Mouse (Mus musculus): ENCODE data around the gene Oser1. TPM values are rescaled to one million over a fixed set of nuclear protein-coding genes. Genes with fewer than 3 reads are reported as not detected.

The Oser1 gene
- polyA plus RNA-seq, 1 experiment from 2014 or later = 83.6 TPM

GRCm38 (mm10) chr2:163399222-163399621 lies 25.3 kb downstream of the Oser1 start:
- Histone ChIP-seq H3K4me2 (ENCODE audit: low read length) (no peak overlapping the region), H3K9ac (ENCODE audit: low read length) (no peak overlapping the region), H3K9me3 (replicated peaks; ENCODE audit: control insufficient read depth, low read length) (no peaks in the 10 kb centered on the region), H3K4me1 (ENCODE audit: control insufficient read depth, insufficient read depth, low read length) (no peaks in the 10 kb centered on the region), H3K36me3 (ENCODE audit: control insufficient read depth, insufficient read depth, low read length) (no peaks in the 10 kb centered on the region), H3K4me3 (ENCODE audit: low read depth, low read length) (no peak overlapping the region), H3K27ac (ENCODE audit: low read depth, low read length) (no peak overlapping the region), H3K27me3 (replicated peaks; ENCODE audit: control insufficient read depth, insufficient read depth, low read length) (no peaks in the 10 kb centered on the region)
- ATAC-seq (no peak), DNase-seq (ENCODE audit: low spot score) (no peak)
- 75% methylated on average over 8 of the region's 8 CpGs for WGBS

- Histone ChIP-seq H3K9ac (ENCODE audit: low read length) (no peak overlapping the region), H3K4me2 (ENCODE audit: low read length) (no peak overlapping the region), H3K9me3 (replicated peaks; ENCODE audit: control insufficient read depth, low read length) (no peaks in the 10 kb centered on the region), H3K27me3 (replicated peaks; ENCODE audit: control insufficient read depth, insufficient read depth, low read length) (no peaks in the 10 kb centered on the region), H3K36me3 (ENCODE audit: control insufficient read depth, insufficient read depth, low read length) (no peaks in the 10 kb centered on the region), H3K4me3 (ENCODE audit: low read depth, low read length) (no peak overlapping the region), H3K27ac (ENCODE audit: low read depth, low read length) (no peak overlapping the region), H3K4me1 (ENCODE audit: control insufficient read depth, insufficient read depth, low read length) (no peaks in the 10 kb centered on the region)
- DNase-seq (ENCODE audit: low spot score) (no peak), ATAC-seq (no peak)
- WGBS = 87% methylated on average over 4 of the region's 4 CpGs
Measured at GRCm38 (mm10) chr2:163398770-163399169, 25.7 kb downstream of the Oser1 start.

GRCm38 (mm10) chr2:163397905-163398304 lies 26.6 kb downstream of the Oser1 start, which contains the start of gene Jph2:
Jph2 (minus strand) TSS chr2:163397993.
- H3K4me3 ChIP-seq (ENCODE audit: low read depth, low read length) = no peak within 1 kb of the TSS
- H3K4me2 ChIP-seq (ENCODE audit: low read length) = no peak within 1 kb of the TSS
- no peak within 1 kb of the TSS for H3K27ac ChIP-seq (ENCODE audit: low read depth, low read length)
- H3K36me3 ChIP-seq (ENCODE audit: control insufficient read depth, insufficient read depth, low read length) = no peaks in the 10 kb centered on the region
- H3K9ac ChIP-seq (ENCODE audit: low read length) = no peak within 1 kb of the TSS
- H3K9me3 ChIP-seq (replicated peaks; ENCODE audit: control insufficient read depth, low read length) = no peaks in the 10 kb centered on the region
- DNase-seq (ENCODE audit: low spot score) (no peak), ATAC-seq (no peak)
- no peaks in the 10 kb centered on the region for H3K27me3 ChIP-seq (replicated peaks; ENCODE audit: control insufficient read depth, insufficient read depth, low read length)
- 15% methylated on average over 10 of the region's 10 CpGs for WGBS
- no peaks in the 10 kb centered on the region for H3K4me1 ChIP-seq (ENCODE audit: control insufficient read depth, insufficient read depth, low read length)

GRCm38 (mm10) chr2:163397071-163397470 lies 27.4 kb downstream of the Oser1 start:
- H3K27me3 ChIP-seq (replicated peaks; ENCODE audit: control insufficient read depth, insufficient read depth, low read length) = no peaks in the 10 kb centered on the region
- ATAC-seq (no peak), DNase-seq (ENCODE audit: low spot score) (no peak)
- H3K36me3 ChIP-seq (ENCODE audit: control insufficient read depth, insufficient read depth, low read length) = no peaks in the 10 kb centered on the region
- no peaks in the 10 kb centered on the region for H3K9me3 ChIP-seq (replicated peaks; ENCODE audit: control insufficient read depth, low read length)
- H3K4me3 ChIP-seq (ENCODE audit: low read depth, low read length) = no peak overlapping the region
- no peaks in the 10 kb centered on the region for H3K4me1 ChIP-seq (ENCODE audit: control insufficient read depth, insufficient read depth, low read length)
- WGBS = 93% methylated on average over 19 of the region's 19 CpGs
- H3K4me2 ChIP-seq (ENCODE audit: low read length) = no peak overlapping the region
- no peak overlapping the region for H3K27ac ChIP-seq (ENCODE audit: low read depth, low read length)
- H3K9ac ChIP-seq (ENCODE audit: low read length) = no peak overlapping the region

DNA sequence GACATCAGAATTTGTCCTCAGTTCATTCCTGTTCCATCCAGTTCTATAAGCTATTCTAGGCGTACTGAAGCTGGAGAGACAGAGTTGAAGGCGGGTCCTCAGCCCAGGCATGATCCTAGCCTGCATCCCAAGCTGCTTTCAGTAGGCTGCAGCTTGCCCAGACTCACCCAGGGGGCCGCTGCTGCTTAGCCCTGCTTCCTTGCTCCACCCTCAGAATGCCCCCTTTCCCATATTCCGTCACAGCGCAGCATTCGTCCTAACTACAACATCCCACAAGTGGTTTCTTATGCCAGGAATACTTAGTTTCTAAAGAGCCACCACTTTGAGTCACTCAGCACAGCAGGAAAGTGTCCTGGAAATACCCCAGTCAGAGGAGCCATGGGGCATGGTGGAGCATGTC lies 29.5 kb downstream of the Oser1 start:
- H3K4me2 ChIP-seq (ENCODE audit: low read length) = no peak overlapping the region
- H3K9ac ChIP-seq (ENCODE audit: low read length) = no peak overlapping the region
- H3K4me1 ChIP-seq (ENCODE audit: control insufficient read depth, insufficient read depth, low read length) = no peaks in the 10 kb centered on the region
- H3K9me3 ChIP-seq (replicated peaks; ENCODE audit: control insufficient read depth, low read length) = no peaks in the 10 kb centered on the region
- H3K27ac ChIP-seq (ENCODE audit: low read depth, low read length) = no peak overlapping the region
- H3K36me3 ChIP-seq (ENCODE audit: control insufficient read depth, insufficient read depth, low read length) = no peaks in the 10 kb centered on the region
- ATAC-seq (no peak), DNase-seq (ENCODE audit: low spot score) (no peak)
- H3K4me3 ChIP-seq (ENCODE audit: low read depth, low read length) = no peak overlapping the region
- H3K27me3 ChIP-seq (replicated peaks; ENCODE audit: control insufficient read depth, insufficient read depth, low read length) = no peaks in the 10 kb centered on the region
- 73% methylated on average over 6 of the region's 6 CpGs for WGBS

DNA sequence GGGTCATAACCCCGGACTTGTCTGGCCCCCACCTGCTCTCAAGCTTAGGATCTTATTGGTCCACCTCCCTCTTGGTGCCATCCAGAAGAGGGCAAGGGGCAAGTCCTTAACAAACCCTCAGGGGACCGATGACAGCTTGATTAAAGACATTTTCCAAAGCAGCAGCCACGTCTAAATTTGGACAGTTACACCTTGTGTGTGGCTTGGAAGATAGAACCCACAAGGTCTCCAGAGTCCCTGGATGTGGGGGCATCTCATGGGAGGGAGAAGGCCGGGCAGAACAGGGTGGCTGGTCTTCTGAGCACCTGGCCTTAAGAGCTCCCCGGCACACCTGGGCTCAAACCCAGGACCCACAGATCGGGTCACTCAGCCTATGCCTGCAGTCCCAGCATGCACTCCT lies 30.5 kb downstream of the Oser1 start:
- H3K4me2 ChIP-seq (ENCODE audit: low read length) = no peak overlapping the region
- ATAC-seq (no peak), DNase-seq (ENCODE audit: low spot score) (no peak)
- 82% methylated on average over 6 of the region's 6 CpGs for WGBS
- no peaks in the 10 kb centered on the region for H3K4me1 ChIP-seq (ENCODE audit: control insufficient read depth, insufficient read depth, low read length)
- no peak overlapping the region for H3K9ac ChIP-seq (ENCODE audit: low read length)
- H3K9me3 ChIP-seq (replicated peaks; ENCODE audit: control insufficient read depth, low read length) = no peaks in the 10 kb centered on the region
- no peaks in the 10 kb centered on the region for H3K36me3 ChIP-seq (ENCODE audit: control insufficient read depth, insufficient read depth, low read length)
- no peaks in the 10 kb centered on the region for H3K27me3 ChIP-seq (replicated peaks; ENCODE audit: control insufficient read depth, insufficient read depth, low read length)
- H3K27ac ChIP-seq (ENCODE audit: low read depth, low read length) = no peak overlapping the region
- no peak overlapping the region for H3K4me3 ChIP-seq (ENCODE audit: low read depth, low read length)

- no peaks in the 10 kb centered on the region for H3K4me1 ChIP-seq (ENCODE audit: control insufficient read depth, insufficient read depth, low read length)
- no peaks in the 10 kb centered on the region for H3K36me3 ChIP-seq (ENCODE audit: control insufficient read depth, insufficient read depth, low read length)
- H3K9me3 ChIP-seq (replicated peaks; ENCODE audit: control insufficient read depth, low read length) = no peaks in the 10 kb centered on the region
Measured at GRCm38 (mm10) chr2:163393241-163393640, 31.3 kb downstream of the Oser1 start.

GRCm38 (mm10) chr2:163392436-163392835 lies 32.1 kb downstream of the Oser1 start:
- 80% methylated on average over 6 of the region's 6 CpGs for WGBS
- H3K27me3 ChIP-seq (replicated peaks; ENCODE audit: control insufficient read depth, insufficient read depth, low read length) = no peaks in the 10 kb centered on the region
- ATAC-seq = no peak

More at GRCm38 (mm10) chr2:163393241-163393640, 31.3 kb downstream of the Oser1 start:
- H3K9ac ChIP-seq (ENCODE audit: low read length) = no peak overlapping the region
- no peak overlapping the region for H3K4me2 ChIP-seq (ENCODE audit: low read length)
- ATAC-seq = no peak
- H3K27me3 ChIP-seq (replicated peaks; ENCODE audit: control insufficient read depth, insufficient read depth, low read length) = no peaks in the 10 kb centered on the region
- 91% methylated on average over 10 of the region's 10 CpGs for WGBS
- no peak overlapping the region for H3K27ac ChIP-seq (ENCODE audit: low read depth, low read length)
- no peak overlapping the region for H3K4me3 ChIP-seq (ENCODE audit: low read depth, low read length)
- DNase-seq (ENCODE audit: low spot score) = no peak

DNA sequence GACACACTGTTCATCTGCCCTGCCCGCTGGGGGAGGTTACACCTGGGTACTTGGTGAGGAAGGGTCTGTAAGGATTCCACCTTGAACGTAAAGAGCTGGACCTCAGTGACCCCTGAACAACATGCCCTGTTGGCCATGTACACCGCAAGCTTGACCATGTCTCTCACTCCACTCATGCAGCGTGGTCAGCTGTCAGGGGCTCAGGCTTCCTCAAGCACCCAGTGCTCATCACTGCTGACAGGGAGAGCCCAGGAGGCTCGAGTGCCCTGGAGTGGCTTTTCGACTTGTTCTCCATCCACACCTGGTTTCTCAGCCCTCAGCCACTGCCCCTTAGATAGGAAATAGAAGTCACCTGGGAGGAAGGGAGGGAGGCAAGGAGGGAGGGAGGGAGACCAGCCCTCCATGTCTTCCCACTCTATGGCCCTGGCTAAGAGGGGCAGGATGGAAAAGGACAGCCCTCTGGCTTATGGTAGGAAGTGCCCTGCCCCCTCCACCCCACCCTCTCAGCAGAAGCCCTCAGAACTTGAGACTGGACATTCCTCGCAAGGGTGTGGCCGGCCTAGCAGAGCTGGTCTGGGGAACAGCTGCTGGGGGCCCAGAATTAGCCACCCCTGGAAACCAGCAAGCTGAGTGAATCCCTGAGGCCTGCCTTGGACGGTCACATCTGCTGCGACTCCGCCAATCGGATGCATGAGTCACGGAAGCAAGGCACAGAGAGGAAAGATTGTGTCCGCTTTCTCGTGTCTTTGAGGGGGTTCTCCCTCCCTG lies 37.9 kb downstream of the Oser1 start:
- no peaks in the 10 kb centered on the region for H3K36me3 ChIP-seq (ENCODE audit: control insufficient read depth, insufficient read depth, low read length)
- H3K27ac ChIP-seq (ENCODE audit: low read depth, low read length) = no peak overlapping the region
- H3K4me1 ChIP-seq (ENCODE audit: control insufficient read depth, insufficient read depth, low read length) = no peaks in the 10 kb centered on the region
- ATAC-seq = no peak
- 83% methylated on average over 15 of the region's 15 CpGs for WGBS
- H3K4me2 ChIP-seq (ENCODE audit: low read length) = no peak overlapping the region
- no peak overlapping the region for H3K9ac ChIP-seq (ENCODE audit: low read length)
- no peaks in the 10 kb centered on the region for H3K27me3 ChIP-seq (replicated peaks; ENCODE audit: control insufficient read depth, insufficient read depth, low read length)
- H3K9me3 ChIP-seq (replicated peaks; ENCODE audit: control insufficient read depth, low read length) = no peaks in the 10 kb centered on the region
- DNase-seq (ENCODE audit: low spot score) = no peak
- H3K4me3 ChIP-seq (ENCODE audit: low read depth, low read length) = no peak overlapping the region

More at GRCm38 (mm10) chr2:163392436-163392835, 32.1 kb downstream of the Oser1 start:
- no peak for DNase-seq (ENCODE audit: low spot score)
- Histone ChIP-seq H3K4me3 (ENCODE audit: low read depth, low read length) (no peak overlapping the region), H3K9ac (ENCODE audit: low read length) (no peak overlapping the region), H3K4me2 (ENCODE audit: low read length) (no peak overlapping the region), H3K4me1 (ENCODE audit: control insufficient read depth, insufficient read depth, low read length) (no peaks in the 10 kb centered on the region), H3K27ac (ENCODE audit: low read depth, low read length) (no peak overlapping the region), H3K9me3 (replicated peaks; ENCODE audit: control insufficient read depth, low read length) (no peaks in the 10 kb centered on the region), H3K36me3 (ENCODE audit: control insufficient read depth, insufficient read depth, low read length) (no peaks in the 10 kb centered on the region)

All from forebrain, embryonic 14.5 days (tissue).